Mouse (Mus musculus): ENCODE measurements around the gene 4931440F15Rik.
"Not testable (repeated sequence)": the region's sequence is repeated elsewhere in the genome, so short reads cannot be mapped to it uniquely, and the experiment has no call there.

DNA sequence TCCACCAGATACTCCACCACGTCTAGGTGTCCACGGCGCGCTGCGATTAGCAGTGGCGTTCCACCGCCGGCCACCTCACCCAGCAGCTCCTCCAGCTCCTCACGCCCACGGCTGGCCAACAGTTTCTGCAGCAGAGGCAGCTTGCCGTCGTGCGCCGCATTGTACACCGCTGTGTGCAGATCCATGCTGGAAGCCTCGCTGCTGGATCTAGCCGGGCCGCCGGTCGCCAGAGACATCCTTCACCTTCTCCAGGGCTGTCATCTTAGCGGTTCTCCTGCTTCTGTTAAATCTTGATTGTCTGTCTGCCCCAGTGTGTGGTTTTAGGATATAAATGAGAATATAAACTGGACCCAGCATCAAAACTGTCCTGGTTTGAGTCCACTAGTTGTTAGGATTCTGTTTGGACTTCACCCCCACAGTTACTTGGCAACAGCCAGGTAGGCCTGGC, at the start of gene 4931440F15Rik:
- not testable (repeated sequence) for TF ChIP-seq CTCF (IDR thresholded peaks at IDR 0.05; ENCODE audit: low read depth, low read length); POLR2A (IDR thresholded peaks at IDR 0.05; ENCODE audit: borderline replicate concordance, low read depth, low read length)

Measured in bone marrow macrophage, adult 2 months (primary cell).